Mouse (Mus musculus): ENCODE measurements around the gene Olfr125. TPM values are rescaled to one million over a fixed set of nuclear protein-coding genes. Genes with fewer than 3 reads are reported as not detected.

Olfr125 gene
- not detected in 2 replicates for polyA plus RNA-seq (2012)

GRCm38 (mm10) chr17:37832649-37833048 lies at the start of gene Olfr125:
Gene Olfr125, plus strand, starts transcription at chr17:37832949.
- no peak for TF ChIP-seq GATA1 (IDR thresholded peaks at IDR 0.05; ENCODE audit: low read length)

GRCm38 (mm10) chr17:37793229-37793628 lies 39.5 kb upstream of the Olfr125 start, which contains the start of gene Olfr123:
Gene Olfr123, plus strand, starts transcription at chr17:37793529.
- TF ChIP-seq GATA1 (IDR thresholded peaks at IDR 0.05; ENCODE audit: low read length): no peak

- TF ChIP-seq GATA1 (IDR thresholded peaks at IDR 0.05; ENCODE audit: low read length): no peak
These were observed 33.2 kb upstream of the Olfr125 start, which contains the start of gene Olfr124 for GRCm38 (mm10) chr17:37799588-37799987. Gene Olfr124, plus strand, starts transcription at chr17:37799888.

- no peak for TF ChIP-seq GATA1 (IDR thresholded peaks at IDR 0.05; ENCODE audit: low read length)
These were observed 14.4 kb downstream of the Olfr125 start, which contains the start of gene Olfr126 for GRCm38 (mm10) chr17:37847183-37847582. Gene Olfr126, plus strand, starts transcription at chr17:37847483.

- no peak for TF ChIP-seq GATA1 (IDR thresholded peaks at IDR 0.05; ENCODE audit: low read length)
These were observed 31.2 kb downstream of the Olfr125 start for GRCm38 (mm10) chr17:37863901-37864300.

DNA sequence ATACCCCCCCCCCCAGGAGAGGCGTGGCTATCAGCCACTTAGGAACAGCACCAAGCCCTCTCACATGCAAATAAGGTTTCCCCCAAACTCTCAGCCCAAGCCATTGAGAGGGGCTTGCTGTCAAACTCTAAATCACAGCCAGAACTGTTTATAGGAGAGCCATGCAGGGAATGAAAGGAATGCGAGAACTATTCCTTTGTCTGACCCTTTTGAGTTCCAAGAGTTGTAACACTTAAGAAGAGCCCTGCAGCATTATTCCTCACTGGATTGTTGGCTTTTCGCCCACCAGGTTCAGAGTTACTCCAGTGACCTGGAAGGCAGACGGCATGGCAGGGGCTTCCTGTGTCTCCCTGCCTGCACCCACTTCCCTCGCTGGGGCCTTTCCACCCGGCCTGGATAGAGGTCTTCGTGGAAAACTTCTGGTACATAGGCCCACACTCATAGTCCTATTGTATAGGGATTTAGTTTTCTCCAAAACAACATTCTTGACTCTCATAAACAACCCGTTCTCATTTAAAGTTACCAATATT lies 37.0 kb downstream of the Olfr125 start:
- TF ChIP-seq GATA1 (IDR thresholded peaks at IDR 0.05; ENCODE audit: low read length): no peak

GRCm38 (mm10) chr17:37873830-37874229 lies 41.1 kb downstream of the Olfr125 start:
- no peak for TF ChIP-seq GATA1 (IDR thresholded peaks at IDR 0.05; ENCODE audit: low read length)

Other genes with a start within 250 kb of the Olfr125 start
- not detected in 2 replicates for gene Olfr114, start 240.2 kb upstream of the Olfr125 start, polyA plus RNA-seq (2012)
- gene Olfr115, start 205.8 kb upstream of the Olfr125 start, polyA plus RNA-seq (2012): not detected in 2 replicates
- gene Olfr116, start 205.8 kb upstream of the Olfr125 start, polyA plus RNA-seq (2012): not detected in 2 replicates
- gene Olfr117, start 169.2 kb upstream of the Olfr125 start, polyA plus RNA-seq (2012): not detected in 2 replicates
- gene Olfr118, start 166.0 kb upstream of the Olfr125 start, polyA plus RNA-seq (2012): not detected in 2 replicates
- not detected in 2 replicates for gene Olfr119, start 136.4 kb upstream of the Olfr125 start, polyA plus RNA-seq (2012)
- gene Olfr120, start 111.1 kb upstream of the Olfr125 start, polyA plus RNA-seq (2012): not detected in 2 replicates
- gene Olfr121, start 84.1 kb upstream of the Olfr125 start, polyA plus RNA-seq (2012): not detected in 2 replicates
- not detected in 2 replicates for gene Olfr122, start 64.3 kb upstream of the Olfr125 start, polyA plus RNA-seq (2012)
- gene Olfr123, start 39.4 kb upstream of the Olfr125 start, polyA plus RNA-seq (2012): not detected in 2 replicates
- gene Olfr124, start 33.1 kb upstream of the Olfr125 start, polyA plus RNA-seq (2012): not detected in 2 replicates
- gene Olfr126, start 14.5 kb downstream of the Olfr125 start, polyA plus RNA-seq (2012): not detected in 2 replicates
- not detected in 2 replicates for gene Olfr127, start 67.5 kb downstream of the Olfr125 start, polyA plus RNA-seq (2012)
- not detected in 2 replicates for gene Olfr128, start 87.6 kb downstream of the Olfr125 start, polyA plus RNA-seq (2012)
- gene Olfr761, start 120.1 kb downstream of the Olfr125 start, polyA plus RNA-seq (2012): not detected in 2 replicates
- gene Olfr129, start 227.1 kb downstream of the Olfr125 start, polyA plus RNA-seq (2012): not detected in 2 replicates
- not detected in 2 replicates for gene Olfr130, start 231.0 kb downstream of the Olfr125 start, polyA plus RNA-seq (2012)